Mouse (Mus musculus) stomach, embryonic 14.5 days (tissue): Measurements from ENCODE around the gene Bysl. TPM values are rescaled to one million over a fixed set of nuclear protein-coding genes. Genes with fewer than 3 reads are reported as not detected.
"Not testable (repeated sequence)": the region's sequence is repeated elsewhere in the genome, so short reads cannot be mapped to it uniquely, and the experiment has no call there.

Experiments used
- ATAC-seq: fragments of 200-750 bp; cut with Nextera tagmentation; 2 replicates; pipeline ENCODE4 v1.8.0; 2017; ENCODE audit warnings: low read depth, moderate TSS enrichment; ENCODE audit not compliant: insufficient number of reproducible peaks, insufficient read depth, low FRiP score
- H3K27ac ChIP-seq: fragments of 300-500 bp; sonication (generic); 2 replicates; pipeline ENCODE4 v1.5.1; 2014; ENCODE audit warnings: mild to moderate bottlenecking, low read length, moderate library complexity, mixed read lengths
- H3K27me3 ChIP-seq: fragments of 300-500 bp; sonication (generic); 2 replicates; pipeline ENCODE4 v1.6.1; 2014; ENCODE audit warnings: low read length, control low read depth, mixed read lengths; ENCODE audit not compliant: control insufficient read depth, insufficient read depth
- H3K36me3 ChIP-seq: fragments of 300-500 bp; sonication (generic); 2 replicates; pipeline ENCODE4 v1.6.1; 2014; ENCODE audit warnings: mild to moderate bottlenecking, control low read depth, low read length, moderate library complexity, mixed read lengths; ENCODE audit not compliant: control insufficient read depth, insufficient read depth
- H3K4me1 ChIP-seq: fragments of 300-500 bp; sonication (generic); 2 replicates; pipeline ENCODE4 v1.6.1; 2014; ENCODE audit warnings: low read length, control low read depth, mixed read lengths; ENCODE audit not compliant: control insufficient read depth, insufficient read depth
- H3K4me2 ChIP-seq: fragments of 300-500 bp; sonication (generic); replicated peaks from 2 replicates; pipeline ENCODE4 v1.6.1; 2014; ENCODE audit warnings: low read depth, low read length, control low read depth
- H3K4me3 ChIP-seq: fragments of 300-500 bp; sonication (generic); 2 replicates; pipeline ENCODE4 v1.5.1; 2014; ENCODE audit warnings: low read depth, low read length, control low read depth
- H3K9ac ChIP-seq: fragments of 300-500 bp; sonication (generic); replicated peaks from 2 replicates; pipeline ENCODE4 v1.6.1; 2014; ENCODE audit warnings: low read depth, mild to moderate bottlenecking, control low read depth, low read length, moderate library complexity, mixed read lengths
- H3K9me3 ChIP-seq: fragments of 300-500 bp; sonication (generic); 2 replicates; pipeline ENCODE4 v1.6.1; 2016; ENCODE audit warnings: low read depth, low read length, control low read depth; ENCODE audit not compliant: control insufficient read depth
- WGBS: fragments of 180-500 bp; shearing (Covaris S2); extraction: QIAGEN DNeasy Blood & Tissue Kit; methylation state at CpG from one replicate; pipeline ENCODE4 v1.1.7; 2014; 5-methylcytosine and 5-hydroxymethylcytosine counted together
- polyA plus RNA-seq: library from polyadenylated mRNA; unstranded; fragments of >200 nt; fragmentation: Nextera tagmentation; extraction: Ambion mirVana; gene quantifications from 2 replicates; pipeline ENCODE4 v1.2.1, GENCODE M21; 2014

Bysl gene
- polyA plus RNA-seq, 1 experiment from 2014 or later, result 22.1 TPM

GRCm38 (mm10) chr17:47598580-47599304 lies 12.6 kb downstream of the Bysl start:
- WGBS, result 79% methylated on average over 10 of the region's 10 CpGs
- H3K9ac ChIP-seq, H3K27ac ChIP-seq, H3K9me3 ChIP-seq, ATAC-seq, H3K27me3 ChIP-seq, H3K4me2 ChIP-seq, H3K4me3 ChIP-seq: not testable (repeated sequence)
- peaks cover 20% of the 10 kb centered on the region for H3K4me1 ChIP-seq
- H3K36me3 ChIP-seq, result peaks cover 49% of the 10 kb centered on the region

- Histone ChIP-seq H3K9me3 (no peaks in the 10 kb centered on the region), H3K4me2 (peak overlapping the region; percentile 74), H3K4me3 (peak overlapping the region; percentile 81; the same call in 1 of the 2 replicates), H3K36me3 (peaks cover 45% of the 10 kb centered on the region), H3K27me3 (no peaks in the 10 kb centered on the region), H3K9ac (no peak overlapping the region), H3K4me1 (peaks cover 20% of the 10 kb centered on the region), H3K27ac (peak overlapping the region; percentile 99; the same call in 1 of the 2 replicates)
- ATAC-seq, result no peak
- WGBS, result 17% methylated on average over 10 of the region's 10 CpGs
Observed at GRCm38 (mm10) chr17:47597838-47598579, 13.3 kb downstream of the Bysl start.

- Histone ChIP-seq H3K27me3 (no peaks in the 10 kb centered on the region), H3K4me3 (peak overlapping the region; percentile 81; the same call in 1 of the 2 replicates), H3K9ac (no peak overlapping the region; the same call in 1 of the 2 replicates), H3K4me1 (peaks cover 20% of the 10 kb centered on the region), H3K4me2 (peak overlapping the region; percentile 74), H3K36me3 (peaks cover 45% of the 10 kb centered on the region), H3K9me3 (no peaks in the 10 kb centered on the region), H3K27ac (peak overlapping the region; percentile 99; the same call in 1 of the 2 replicates)
- WGBS, result 45% methylated on average over 13 of the region's 13 CpGs
- ATAC-seq, result no peak
Observed at GRCm38 (mm10) chr17:47597261-47597660, 14.0 kb downstream of the Bysl start.

GRCm38 (mm10) chr17:47596839-47597164 lies 14.5 kb downstream of the Bysl start:
- Histone ChIP-seq H3K9me3 (no peaks in the 10 kb centered on the region), H3K27ac (peak overlapping the region; percentile 99), H3K4me1 (peaks cover 20% of the 10 kb centered on the region), H3K4me3 (peak overlapping the region; percentile 81), H3K9ac (peak overlapping the region; percentile 98), H3K4me2 (peak overlapping the region; percentile 74), H3K36me3 (peaks cover 43% of the 10 kb centered on the region), H3K27me3 (no peaks in the 10 kb centered on the region)
- 40% methylated on average over 5 of the region's 5 CpGs for WGBS
- ATAC-seq, result no peak

- peak overlapping the region; percentile 74 for H3K4me2 ChIP-seq
- H3K9ac ChIP-seq, result peak overlapping the region; percentile 98
- peak overlapping the region; percentile 81 for H3K4me3 ChIP-seq
- no peak for ATAC-seq
- H3K27ac ChIP-seq, result peak overlapping the region; percentile 99
- H3K9me3 ChIP-seq, result no peaks in the 10 kb centered on the region
- WGBS, result 17% methylated on average over 6 of the region's 6 CpGs
- no peaks in the 10 kb centered on the region for H3K27me3 ChIP-seq
- H3K36me3 ChIP-seq, result peaks cover 38% of the 10 kb centered on the region
- peaks cover 20% of the 10 kb centered on the region for H3K4me1 ChIP-seq
Observed at GRCm38 (mm10) chr17:47596162-47596838, 15.0 kb downstream of the Bysl start.

GRCm38 (mm10) chr17:47595248-47596161 lies 15.8 kb downstream of the Bysl start:
- H3K9me3 ChIP-seq, result no peaks in the 10 kb centered on the region
- peaks cover 30% of the 10 kb centered on the region for H3K36me3 ChIP-seq
- peak overlapping the region; percentile 74 for H3K4me2 ChIP-seq
- peak overlapping the region; percentile 81 for H3K4me3 ChIP-seq
- peak; percentile 78 for ATAC-seq
- no peaks in the 10 kb centered on the region for H3K27me3 ChIP-seq
- under 1% methylated on average over 21 of the region's 21 CpGs for WGBS
- H3K4me1 ChIP-seq, result peaks cover 20% of the 10 kb centered on the region
- H3K9ac ChIP-seq, result peak overlapping the region; percentile 98
- peak overlapping the region; percentile 99 for H3K27ac ChIP-seq

GRCm38 (mm10) chr17:47594969-47595247 lies 16.4 kb downstream of the Bysl start:
- Histone ChIP-seq H3K4me2 (peak overlapping the region; percentile 74), H3K36me3 (peaks cover 26% of the 10 kb centered on the region), H3K9me3 (no peaks in the 10 kb centered on the region), H3K9ac (peak overlapping the region; percentile 98), H3K27ac (peak overlapping the region; percentile 99), H3K4me1 (peaks cover 20% of the 10 kb centered on the region), H3K27me3 (no peaks in the 10 kb centered on the region), H3K4me3 (peak overlapping the region; percentile 81)
- no peak for ATAC-seq
- WGBS, result under 1% methylated on average over 6 of the region's 9 CpGs
